Mouse (Mus musculus) ES-CJ7 (cell line): ENCODE results near the gene Hmgb1.
A peak's percentile ranks its signal among the peaks of the same experiment; 100 is the strongest.

ENCODE experiments used
- DNase-seq: peaks from one replicate; pipeline ENCODE4 v3.0.0; 2011; ENCODE audit warnings: low read depth, low spot score

The Hmgb1 gene

GRCm38 (mm10) chr5:149062833-149063232, 121.5 kb downstream of the Hmgb1 start:
- no peak for DNase-seq

GRCm38 (mm10) chr5:149053352-149054168, 130.7 kb downstream of the Hmgb1 start:
- peak; percentile 46 for DNase-seq

GRCm38 (mm10) chr5:149052421-149053338, 131.6 kb downstream of the Hmgb1 start:
- DNase-seq: peak; percentile 99

DNA sequence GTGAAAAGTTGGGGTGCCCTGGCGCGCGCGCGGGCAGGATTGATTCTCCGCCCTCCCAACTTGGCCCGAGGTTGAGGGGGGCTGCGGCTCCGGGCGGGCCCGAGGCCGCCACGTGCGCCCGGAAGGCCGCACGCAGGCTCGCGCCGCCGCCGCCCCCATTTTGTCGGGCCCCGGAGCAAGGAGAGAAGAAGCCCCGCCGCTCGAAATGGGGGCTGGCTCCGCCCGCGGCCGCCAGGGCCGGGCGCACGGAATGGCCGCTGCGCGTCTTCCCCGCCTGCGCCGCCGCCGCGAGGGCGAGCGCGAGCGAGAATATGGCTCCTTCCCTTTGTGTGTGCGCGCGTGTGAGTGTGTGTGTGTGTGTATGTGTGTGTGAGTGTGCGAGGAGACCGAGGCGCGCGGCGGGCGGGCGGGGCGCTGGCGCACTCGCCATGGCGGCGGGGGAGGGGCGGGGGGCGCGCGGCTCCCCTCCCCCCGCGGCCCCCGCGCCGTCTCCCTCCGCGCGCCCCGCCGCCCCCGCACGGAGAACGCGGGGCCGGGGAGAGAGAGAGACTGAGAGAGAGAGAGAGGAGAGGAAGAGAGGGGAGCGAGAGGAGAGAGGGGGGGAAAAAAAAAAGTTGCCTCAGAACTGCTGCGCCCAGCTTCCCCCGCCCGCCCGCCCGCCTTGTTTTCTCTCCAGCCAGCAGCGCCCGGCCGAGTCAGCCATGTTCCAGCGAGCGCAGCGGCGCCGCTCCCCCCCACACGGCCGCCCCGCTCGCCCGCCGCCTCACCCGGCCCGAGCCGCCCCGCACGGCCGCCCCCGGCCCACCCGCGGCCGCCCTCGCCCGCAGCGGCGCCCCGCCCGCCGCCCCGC, 132.5 kb downstream of the Hmgb1 start:
- DNase-seq: peak; percentile 70

- no peak for DNase-seq
Observed at GRCm38 (mm10) chr5:149051194-149051570, 133.1 kb downstream of the Hmgb1 start.

- no peak for DNase-seq
Observed at GRCm38 (mm10) chr5:149050588-149051160, 133.6 kb downstream of the Hmgb1 start.

GRCm38 (mm10) chr5:149049435-149049834, 134.9 kb downstream of the Hmgb1 start:
- DNase-seq: no peak

DNA sequence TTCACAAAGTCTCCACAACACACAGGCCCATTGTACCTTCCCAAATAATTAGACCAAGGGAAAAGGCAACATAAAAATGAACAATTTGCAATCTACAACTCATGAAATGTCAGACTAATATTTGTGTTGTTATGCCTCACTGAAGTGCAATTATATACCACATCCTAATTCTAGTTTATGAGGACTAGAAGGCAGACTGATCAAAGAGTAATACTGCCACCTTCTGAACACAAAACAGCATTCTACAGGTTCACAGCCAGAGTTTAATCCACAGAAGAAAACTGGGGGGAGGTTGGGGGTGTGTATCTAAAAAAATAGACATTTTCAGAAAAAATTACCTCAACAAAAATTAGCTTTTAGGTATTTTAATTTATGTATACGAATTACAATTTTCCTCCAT, 135.3 kb downstream of the Hmgb1 start:
- DNase-seq: no peak

- DNase-seq: no peak
Observed at GRCm38 (mm10) chr5:149046650-149047049, 137.6 kb downstream of the Hmgb1 start.

GRCm38 (mm10) chr5:149045470-149046085, 138.7 kb downstream of the Hmgb1 start:
- DNase-seq: no peak

DNA sequence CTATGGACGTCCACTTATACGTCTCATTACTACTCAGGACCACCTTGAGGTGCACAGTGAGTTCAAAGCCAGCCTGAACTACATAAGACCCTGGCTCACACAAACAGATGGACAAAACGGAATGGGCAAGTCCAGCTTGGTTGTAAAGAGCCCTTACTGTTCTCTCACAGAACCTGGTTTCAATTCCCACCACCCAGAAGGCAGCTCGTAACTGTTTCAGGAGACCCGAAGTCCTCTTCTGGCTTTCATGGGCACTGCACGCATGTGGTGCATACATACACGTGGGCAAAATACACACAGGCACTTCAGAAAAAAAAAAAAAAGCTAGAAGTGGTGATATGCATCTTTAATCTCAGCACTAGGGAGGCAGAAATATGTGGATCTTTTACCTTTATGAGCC, 139.2 kb downstream of the Hmgb1 start:
- DNase-seq: no peak

DNA sequence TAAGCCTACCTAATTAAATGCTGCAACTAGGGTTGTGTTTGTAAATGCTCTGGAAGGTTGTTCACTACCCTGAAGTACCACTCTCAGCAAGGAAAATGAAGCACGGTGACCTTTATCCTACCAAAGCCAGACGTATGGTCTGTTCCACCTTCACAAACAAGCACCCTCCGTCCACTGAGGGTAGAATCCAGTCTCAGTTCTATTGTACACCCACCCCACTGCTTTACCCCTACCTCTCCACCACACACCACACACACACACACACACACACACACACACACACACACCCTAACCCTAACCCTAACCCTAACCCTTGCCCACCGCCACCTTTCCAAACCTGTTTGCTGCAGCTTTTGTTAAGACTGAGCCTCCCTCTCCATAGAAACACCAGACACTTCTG, 140.2 kb downstream of the Hmgb1 start:
- DNase-seq: no peak

GRCm38 (mm10) chr5:149043240-149043639, 141.0 kb downstream of the Hmgb1 start:
- no peak for DNase-seq

GRCm38 (mm10) chr5:149039825-149040224, 144.5 kb downstream of the Hmgb1 start:
- peak; percentile 88 for DNase-seq

GRCm38 (mm10) chr5:149037729-149038128, 146.6 kb downstream of the Hmgb1 start:
- no peak for DNase-seq

- no peak for DNase-seq
Observed at GRCm38 (mm10) chr5:149036920-149037319, 147.4 kb downstream of the Hmgb1 start.

DNA sequence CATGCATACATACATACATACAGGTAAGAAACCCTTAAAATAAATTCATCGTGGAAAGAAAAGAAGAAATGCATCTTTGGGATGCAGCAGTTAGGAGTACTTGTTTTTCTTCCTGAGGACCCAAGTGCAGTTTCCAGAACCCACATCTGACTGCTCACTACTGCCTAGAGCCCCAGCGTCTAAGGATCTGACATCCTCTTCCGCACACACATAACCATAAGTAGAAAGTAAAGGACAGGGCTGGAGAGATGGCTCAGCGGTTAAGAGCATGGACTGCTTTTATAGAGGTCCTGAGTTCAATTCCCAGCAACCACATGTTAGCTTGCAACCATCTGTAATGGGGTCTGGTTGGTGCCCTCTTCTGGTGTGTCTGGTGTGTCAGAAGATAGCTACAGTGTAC, 151.9 kb downstream of the Hmgb1 start:
- no peak for DNase-seq

DNA sequence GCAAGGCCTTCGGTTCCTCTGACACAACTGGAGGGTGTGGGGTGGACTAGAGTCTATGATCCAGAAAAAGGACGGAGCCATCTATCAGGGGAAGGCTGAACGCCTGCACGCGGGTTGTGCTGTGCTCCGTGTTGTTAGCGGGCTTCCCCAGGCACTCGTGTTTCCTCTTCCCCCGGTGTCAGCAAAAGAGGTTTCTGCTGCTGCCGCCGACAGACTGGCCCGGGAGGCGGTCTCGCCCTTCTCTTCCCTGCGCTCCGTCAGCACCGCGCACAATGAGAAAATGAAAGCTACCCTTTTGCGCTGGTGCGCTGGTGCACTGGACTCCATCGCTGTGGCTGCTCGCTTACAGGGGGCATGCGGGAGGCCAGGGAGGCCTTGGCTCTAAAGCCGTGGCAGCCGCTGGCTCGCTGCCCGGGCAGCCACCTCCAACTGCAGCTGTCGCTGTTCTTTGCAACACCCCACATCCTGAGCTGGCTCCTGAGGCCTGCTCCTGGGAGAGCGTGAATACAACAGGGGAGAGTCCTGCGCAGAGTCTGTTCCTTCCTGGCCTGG, 153.0 kb downstream of the Hmgb1 start:
- no peak for DNase-seq

DNA sequence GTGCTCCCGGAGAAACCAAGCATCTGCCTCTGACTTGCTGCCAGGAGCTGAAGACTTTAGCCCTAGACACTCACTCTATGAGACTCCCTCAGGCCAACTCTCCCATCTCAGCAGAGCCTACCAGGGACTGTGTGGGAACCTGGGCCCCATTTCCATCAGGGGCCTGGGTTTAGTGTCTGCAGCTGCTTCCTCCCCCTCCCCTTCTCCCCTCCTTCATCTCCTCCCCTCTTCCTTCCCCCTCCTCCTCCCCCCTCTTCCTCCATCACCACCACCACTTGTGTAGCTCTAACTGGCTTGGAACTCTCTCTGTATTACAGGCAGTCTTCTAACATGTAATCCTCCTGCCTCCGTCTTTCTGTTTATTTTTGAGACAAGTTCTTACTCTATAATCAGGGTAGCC, 154.2 kb downstream of the Hmgb1 start:
- DNase-seq: no peak

DNA sequence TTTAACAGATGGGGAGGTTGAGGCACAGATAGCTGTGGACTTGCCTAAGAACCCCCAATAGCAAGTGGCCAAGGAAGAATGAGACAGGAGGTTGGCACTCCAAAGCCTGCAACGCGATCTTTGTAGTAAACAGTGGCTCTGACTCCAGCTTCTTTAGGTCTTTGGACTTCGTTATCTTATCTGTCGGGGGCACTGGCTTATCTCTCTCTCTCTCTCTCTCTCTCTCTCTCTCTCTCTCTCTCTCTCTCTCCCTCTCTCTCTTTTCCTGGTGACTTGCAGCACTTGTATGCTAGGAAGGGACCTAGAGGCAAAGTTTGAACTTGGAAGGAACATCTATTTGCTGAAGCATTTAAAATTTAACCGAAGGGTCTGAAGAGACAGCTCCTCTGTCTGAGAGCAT, 155.9 kb downstream of the Hmgb1 start:
- DNase-seq: no peak

GRCm38 (mm10) chr5:149027389-149027788, 156.9 kb downstream of the Hmgb1 start:
- no peak for DNase-seq
